Mouse (Mus musculus): ENCODE data around the gene Tinf2.

Gene Tinf2

GRCm38 (mm10) chr14:55637795-55638194 is 43.8 kb downstream of the Tinf2 start, which contains the start of gene Gm49378:
Gene Gm49378, minus strand, starts transcription at chr14:55637895.
- no peak for DNase-seq (ENCODE audit: extremely low spot score, low spot score)

- DNase-seq (ENCODE audit: extremely low spot score, low spot score): peak; percentile 92
Measured at GRCm38 (mm10) chr14:55635523-55636007, 46.1 kb downstream of the Tinf2 start, which contains the start of gene Ipo4. Gene Ipo4, minus strand, starts transcription at chr14:55635957.

- no peak for DNase-seq (ENCODE audit: extremely low spot score, low spot score)
Measured at GRCm38 (mm10) chr14:55634874-55635522, 46.6 kb downstream of the Tinf2 start.

- DNase-seq (ENCODE audit: extremely low spot score, low spot score): peak; percentile 24
Measured at GRCm38 (mm10) chr14:55629312-55629711, 52.3 kb downstream of the Tinf2 start.

- no peak for DNase-seq (ENCODE audit: extremely low spot score, low spot score)
Measured at GRCm38 (mm10) chr14:55628077-55628827, 53.4 kb downstream of the Tinf2 start.
